Comparison of ENCODE assay signal across 8 mouse cellular contexts in the genomic region with DNA sequence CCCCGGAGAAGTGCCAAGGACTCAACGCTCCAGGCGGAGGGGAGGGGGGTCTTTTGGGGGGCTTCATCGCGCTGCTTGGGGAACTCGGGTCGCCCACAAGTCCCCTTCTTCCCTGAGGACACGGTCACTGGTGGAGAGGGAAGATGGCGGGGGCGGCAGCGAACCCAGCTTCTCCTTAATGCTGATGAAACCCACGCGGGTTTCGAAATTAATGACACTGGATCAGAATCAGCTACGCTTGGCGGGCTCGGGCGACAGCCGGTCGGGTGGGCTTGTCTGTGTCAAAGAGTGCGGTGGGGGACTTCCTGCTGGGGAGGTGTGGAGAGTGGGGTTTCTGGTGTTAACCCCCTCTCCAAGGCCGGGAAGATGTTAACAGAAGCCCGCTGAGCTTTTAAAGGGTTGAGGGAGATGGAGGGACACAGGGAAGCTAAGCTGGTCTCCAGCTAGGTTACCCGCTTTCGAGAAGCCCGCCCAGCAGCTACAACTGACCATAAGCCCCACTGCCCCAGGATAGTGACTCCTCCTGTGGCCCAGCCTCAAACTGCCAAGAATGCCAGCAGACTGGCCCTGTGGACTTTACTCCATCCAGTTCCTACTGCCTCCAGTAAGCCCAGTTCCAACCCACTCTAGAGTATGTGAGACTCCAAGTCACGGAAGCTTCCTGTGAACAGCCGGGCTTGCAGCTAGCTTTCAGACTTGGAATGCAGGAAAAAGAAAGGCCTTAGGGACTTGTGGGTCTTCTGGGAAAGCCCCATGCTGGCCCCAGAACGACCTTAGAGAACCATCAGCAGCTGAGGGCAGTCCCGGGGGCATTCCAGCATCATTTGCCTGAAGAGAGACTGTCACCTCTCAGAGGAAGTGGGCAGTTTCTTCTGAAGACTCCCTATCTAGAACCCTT.
A peak's percentile ranks its signal among the peaks of the same experiment; 100 is the strongest.
DNase-seq lines count a peak whose midpoint lies in the region; ATAC-seq and TF ChIP-seq lines count a peak whose summit lies in the region.

No protein-coding gene starts in this region.

- peak overlapping the region; percentile 71 for H3K4me2 ChIP-seq in embryonic facial prominence, embryonic 14.5 days (ENCODE audit: low read depth, low read length)
- H3K4me2 ChIP-seq in hindbrain, embryonic 14.5 days (replicated peaks), result peak overlapping the region; percentile 77
- H3K4me2 ChIP-seq in liver, embryonic 11.5 days, result peak overlapping the region; percentile 78
- peak overlapping the region; percentile 61 for H3K4me2 ChIP-seq in neural tube, embryonic 12.5 days (replicated peaks)

- ATAC-seq in embryonic facial prominence, embryonic 14.5 days (ENCODE audit: low read depth), result peak; percentile 19; the same call in 1 of the 2 replicates
- ATAC-seq in hindbrain, embryonic 14.5 days (ENCODE audit: low FRiP score), result peak; percentile 19
- no peak for ATAC-seq in liver, embryonic 11.5 days (replicated peaks; ENCODE audit: low FRiP score)
- ATAC-seq in neural tube, embryonic 12.5 days (ENCODE audit: low FRiP score, low read depth), result peak; percentile 11

- no peaks in the 10 kb centered on the region for H3K9me3 ChIP-seq in embryonic facial prominence, embryonic 14.5 days (ENCODE audit: control insufficient read depth, low read length)
- no peaks in the 10 kb centered on the region for H3K9me3 ChIP-seq in hindbrain, embryonic 14.5 days (ENCODE audit: control insufficient read depth, low read length)
- H3K9me3 ChIP-seq in liver, embryonic 11.5 days (ENCODE audit: control insufficient read depth, low read length), result no peaks in the 10 kb centered on the region
- H3K9me3 ChIP-seq in neural tube, embryonic 12.5 days, result no peaks in the 10 kb centered on the region

- no peak for TF ChIP-seq CTCF in thymus, adult 2 months (IDR thresholded peaks at IDR 0.05; ENCODE audit: borderline replicate concordance, control insufficient read depth, extremely low read depth, insufficient read depth, low read length, poor library complexity)

- H3K36me3 ChIP-seq in thymus, adult 2 months (ENCODE audit: control insufficient read depth, insufficient read depth, low read length), result no peaks in the 10 kb centered on the region
- H3K36me3 ChIP-seq in embryonic facial prominence, embryonic 14.5 days (ENCODE audit: control insufficient read depth, insufficient read depth, low read length), result no peaks in the 10 kb centered on the region
- H3K36me3 ChIP-seq in hindbrain, embryonic 14.5 days (replicated peaks; ENCODE audit: control insufficient read depth, insufficient read depth), result no peaks in the 10 kb centered on the region
- no peaks in the 10 kb centered on the region for H3K36me3 ChIP-seq in liver, embryonic 11.5 days (ENCODE audit: control insufficient read depth, insufficient read depth, low read length)
- no peaks in the 10 kb centered on the region for H3K36me3 ChIP-seq in neural tube, embryonic 12.5 days

- peak overlapping the region; percentile 79 for H3K4me3 ChIP-seq in thymus, adult 2 months (ENCODE audit: control insufficient read depth, insufficient read depth, low read length)
- peak overlapping the region; percentile 45 for H3K4me3 ChIP-seq in embryonic facial prominence, embryonic 14.5 days (ENCODE audit: low read depth, low read length)
- peak overlapping the region; percentile 36 for H3K4me3 ChIP-seq in hindbrain, embryonic 14.5 days (replicated peaks; ENCODE audit: low read length)
- H3K4me3 ChIP-seq in liver, embryonic 11.5 days (ENCODE audit: low read depth, low read length), result peak overlapping the region; percentile 57
- peak overlapping the region; percentile 34 for H3K4me3 ChIP-seq in neural tube, embryonic 12.5 days

- DNase-seq in thymus, adult 2 months, result peak; percentile 10
- no peak for DNase-seq in thymus, adult 18-20 months
- DNase-seq in embryonic facial prominence, embryonic 14.5 days (ENCODE audit: low spot score), result no peak
- no peak for DNase-seq in hindbrain, embryonic 14.5 days (ENCODE audit: low spot score)
- DNase-seq in liver, embryonic 11.5 days (ENCODE audit: low spot score), result peak; percentile 35
- no peak for DNase-seq in right cerebral cortex, adult 2 months (ENCODE audit: low spot score in 2 of 2)
- no peak for DNase-seq in layer of hippocampus, adult 18-20 months (ENCODE audit: low spot score in 2 of 2)

- H3K27ac ChIP-seq in thymus, adult 2 months (ENCODE audit: control insufficient read depth, insufficient read depth, low read length), result no peak overlapping the region
- H3K27ac ChIP-seq in embryonic facial prominence, embryonic 14.5 days (replicated peaks; ENCODE audit: low read depth, low read length), result peak overlapping the region; percentile 84
- H3K27ac ChIP-seq in hindbrain, embryonic 14.5 days, result peak overlapping the region; percentile 87
- peak overlapping the region; percentile 79 for H3K27ac ChIP-seq in liver, embryonic 11.5 days (ENCODE audit: low read depth, low read length)
- 0 out of 2 replicates have a peak overlapping the region, but pooled peaks have one; percentile 62 for H3K27ac ChIP-seq in neural tube, embryonic 12.5 days

- peak overlapping the region; percentile 72 for H3K9ac ChIP-seq in embryonic facial prominence, embryonic 14.5 days (ENCODE audit: low read depth, low read length)
- peak overlapping the region; percentile 78 for H3K9ac ChIP-seq in hindbrain, embryonic 14.5 days
- peak overlapping the region; percentile 82 for H3K9ac ChIP-seq in liver, embryonic 11.5 days (ENCODE audit: low read depth, low read length)
- H3K9ac ChIP-seq in neural tube, embryonic 12.5 days, result peak overlapping the region; percentile 63

- H3K27me3 ChIP-seq in thymus, adult 2 months (ENCODE audit: control insufficient read depth, insufficient read depth, low read length), result no peaks in the 10 kb centered on the region
- H3K27me3 ChIP-seq in embryonic facial prominence, embryonic 14.5 days (replicated peaks; ENCODE audit: control insufficient read depth, insufficient read depth, low read length), result peaks cover 8% of the 10 kb centered on the region
- H3K27me3 ChIP-seq in hindbrain, embryonic 14.5 days (ENCODE audit: control insufficient read depth, insufficient read depth, low read length), result peaks cover 15% of the 10 kb centered on the region; the same call in 1 of the 2 replicates
- peaks cover 29% of the 10 kb centered on the region for H3K27me3 ChIP-seq in liver, embryonic 11.5 days (replicated peaks; ENCODE audit: control insufficient read depth, insufficient read depth, low read length)
- H3K27me3 ChIP-seq in neural tube, embryonic 12.5 days (replicated peaks), result peaks cover 4% of the 10 kb centered on the region; the same call in 1 of the 2 replicates

- H3K4me1 ChIP-seq in thymus, adult 2 months (replicated peaks; ENCODE audit: control insufficient read depth, insufficient read depth, low read length), result peaks cover 18% of the 10 kb centered on the region
- peaks cover 4% of the 10 kb centered on the region for H3K4me1 ChIP-seq in embryonic facial prominence, embryonic 14.5 days (ENCODE audit: control insufficient read depth, insufficient read depth, low read length)
- peaks cover 9% of the 10 kb centered on the region; the same call in 1 of the 2 replicates for H3K4me1 ChIP-seq in hindbrain, embryonic 14.5 days (replicated peaks; ENCODE audit: control insufficient read depth, insufficient read depth, low read length)
- peaks cover 13% of the 10 kb centered on the region for H3K4me1 ChIP-seq in liver, embryonic 11.5 days (replicated peaks; ENCODE audit: control insufficient read depth, insufficient read depth, low read length)
- peaks cover 8% of the 10 kb centered on the region for H3K4me1 ChIP-seq in neural tube, embryonic 12.5 days

- no peak for TF ChIP-seq POLR2A in thymus, adult 2 months (IDR thresholded peaks at IDR 0.05; ENCODE audit: control insufficient read depth, extremely low read depth, insufficient read depth, low read length, poor library complexity)

- 9% methylated on average over 30 of the region's 30 CpGs for WGBS in thymus, adult 2 months
- 14% methylated on average over 22 of the region's 30 CpGs for WGBS in embryonic facial prominence, embryonic 14.5 days
- WGBS in hindbrain, embryonic 14.5 days, result 23% methylated on average over 28 of the region's 30 CpGs
- WGBS in liver, embryonic 11.5 days, result 13% methylated on average over 28 of the region's 30 CpGs
- 15% methylated on average over 28 of the region's 30 CpGs for WGBS in neural tube, embryonic 12.5 days

Comparison
In these comparisons a context has a peak if more than half of its experiments do, and no peak if none do; other contexts are left out.
1. DNase-seq: peak in thymus, adult 2 months (single experiment) and liver, embryonic 11.5 days (single experiment); none in thymus, adult 18-20 months (0 of 2), embryonic facial prominence, embryonic 14.5 days (single experiment), hindbrain, embryonic 14.5 days (single experiment), right cerebral cortex, adult 2 months (0 of 2) and layer of hippocampus, adult 18-20 months (0 of 2).
2. Peak in every context shown above with its lines, with median percentiles within 50 percentile points of each other: H3K4me3 ChIP-seq, H3K4me2 ChIP-seq and H3K9ac ChIP-seq.